Mouse (Mus musculus) bone marrow, adult 2 months (tissue): ENCODE data around the gene Pign. TPM values are rescaled to one million over a fixed set of nuclear protein-coding genes. Genes with fewer than 3 reads are reported as not detected.

Source experiments
- H3K27ac ChIP-seq: fragments of 200-500 bp; 2 replicates; pipeline ENCODE4 v1.5.1; 2012; ENCODE audit warnings: low read depth, mild to moderate bottlenecking, control low read depth, inconsistent platforms, low read length; ENCODE audit not compliant: control insufficient read depth, poor library complexity, insufficient read depth
- H3K4me1 ChIP-seq: fragments of 200-500 bp; 2 replicates; pipeline ENCODE4 v1.6.1; 2011; ENCODE audit warnings: low read length; ENCODE audit not compliant: control insufficient read depth, insufficient read depth
- H3K4me3 ChIP-seq: fragments of 200-500 bp; replicated peaks from 2 replicates; pipeline ENCODE3; 2011; ENCODE audit warnings: mild to moderate bottlenecking, low read depth, low read length, control low read depth; ENCODE audit not compliant: control insufficient read depth
- CTCF ChIP-seq: fragments of 200-500 bp; IDR thresholded peaks from 2 replicates; pipeline ENCODE4 v1.5.1; 2011; ENCODE audit warnings: low read length, control low read depth; ENCODE audit not compliant: control insufficient read depth, insufficient read depth
- POLR2A ChIP-seq: fragments of 200-500 bp; IDR thresholded peaks from 2 replicates; pipeline ENCODE4 v1.6.1; 2011; ENCODE audit warnings: low read depth, mild to moderate bottlenecking, control low read depth, low read length, borderline replicate concordance; ENCODE audit not compliant: control insufficient read depth
- WGBS: fragments of 180-500 bp; shearing (Covaris S2); methylation state at CpG from one replicate; pipeline ENCODE4 v1.1.7; 2018; 5-methylcytosine and 5-hydroxymethylcytosine counted together
- polyA plus RNA-seq: library from polyadenylated mRNA; stranded (reverse); fragments of >200 nt; gene quantifications from 2 replicates; pipeline ENCODE4 v1.2.4, GENCODE M21; 2011; ENCODE audit warnings: low replicate concordance; ENCODE audit not compliant: missing spikeins, insufficient read depth, insufficient read length

Gene Pign
- polyA plus RNA-seq, 1 experiment, result 18.2 TPM

DNA sequence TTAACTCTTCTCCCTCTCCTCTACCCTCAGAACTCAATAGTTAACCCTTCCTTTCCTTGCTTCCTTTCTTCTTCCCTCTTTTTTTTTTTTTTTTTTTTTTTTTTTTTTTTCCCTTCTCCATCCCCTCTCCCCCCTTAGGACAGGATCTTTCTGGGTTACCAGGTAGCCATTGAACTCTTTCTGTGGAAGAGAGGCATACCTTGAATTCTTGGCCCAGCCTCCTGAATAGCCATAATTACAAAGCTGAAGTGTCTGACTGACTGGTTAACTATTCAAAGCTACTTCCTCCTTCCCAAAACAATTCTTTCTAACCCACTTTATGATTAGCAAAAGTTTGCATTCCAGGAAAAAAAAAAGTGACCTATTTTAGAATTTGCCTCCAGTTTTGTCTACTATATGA is 6.2 kb upstream of the Pign start:
- H3K4me3 ChIP-seq, result no peak overlapping the region
- TF ChIP-seq CTCF (no peak), POLR2A (no peak)
- H3K4me1 ChIP-seq, result no peaks in the 10 kb centered on the region; the same call in 1 of the 2 replicates
- no peak overlapping the region for H3K27ac ChIP-seq

DNA sequence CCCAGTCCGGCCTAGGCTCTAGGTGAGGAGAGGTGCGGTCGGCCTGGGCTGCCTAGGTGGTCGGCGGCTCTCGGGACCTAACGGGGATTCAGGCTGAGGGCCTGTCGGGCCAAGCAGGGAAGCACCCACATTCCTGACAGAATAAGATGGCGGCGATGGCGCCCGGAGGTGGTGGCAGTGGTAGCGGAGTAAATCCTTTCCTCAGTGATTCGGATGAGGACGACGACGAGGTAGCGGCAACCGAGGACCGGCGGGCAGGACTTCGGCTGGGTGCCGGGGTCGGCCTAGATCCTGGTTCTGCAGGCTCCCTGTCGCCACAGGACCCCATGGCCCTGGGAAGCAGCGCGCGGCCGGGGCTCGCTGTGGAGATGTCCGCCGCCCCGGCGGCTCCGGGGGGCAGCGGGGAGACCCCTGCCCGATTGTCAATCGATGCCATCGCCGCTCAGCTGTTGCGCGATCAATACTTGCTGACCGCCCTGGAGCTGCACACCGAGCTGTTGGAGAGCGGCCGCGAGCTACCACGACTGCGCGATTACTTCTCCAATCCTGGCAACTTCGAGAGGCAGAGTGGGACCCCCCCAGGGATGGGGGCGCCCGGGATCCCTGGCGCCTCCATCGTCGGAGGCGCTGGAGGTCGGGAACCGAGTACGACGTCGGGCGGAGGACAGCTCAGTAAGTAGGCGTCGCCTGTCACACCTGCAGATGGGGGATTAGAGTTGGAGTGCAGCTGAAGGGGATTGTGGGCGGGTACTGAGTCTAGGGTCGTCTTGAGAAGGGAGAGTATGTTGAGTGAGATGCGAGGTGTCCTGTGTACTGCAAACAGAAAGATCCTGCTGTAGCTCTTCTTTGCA is 710 bp upstream of the Pign start:
- no peak for TF ChIP-seq POLR2A
- no peak for TF ChIP-seq CTCF
- under 1% methylated on average over 68 of the region's 68 CpGs for WGBS
- peak overlapping the region; percentile 69 for H3K27ac ChIP-seq
- H3K4me1 ChIP-seq, result no peaks in the 10 kb centered on the region; the same call in 1 of the 2 replicates
- peak overlapping the region; percentile 90 for H3K4me3 ChIP-seq

DNA sequence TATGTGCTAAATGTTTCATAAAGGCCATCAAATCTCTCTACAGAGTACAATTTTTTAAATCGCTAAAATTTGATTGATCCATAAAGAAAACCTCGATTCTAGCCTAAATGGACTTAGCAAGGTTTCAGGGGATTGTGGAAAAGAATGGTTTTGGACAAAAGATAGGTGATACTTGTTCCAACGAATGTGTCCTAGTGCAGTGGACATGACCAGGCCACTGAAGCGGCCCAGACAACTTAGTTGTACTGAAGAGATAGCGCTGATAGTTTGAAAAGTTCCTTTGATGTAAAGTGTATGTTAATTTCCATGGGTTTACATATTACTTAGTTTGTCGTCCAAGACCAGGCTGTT is 682 bp downstream of the Pign start:
- H3K27ac ChIP-seq, result no peak overlapping the region
- TF ChIP-seq POLR2A, result no peak
- TF ChIP-seq CTCF, result no peak
- peak overlapping the region; percentile 85 for H3K4me3 ChIP-seq
- WGBS, result 4% methylated on average over 6 of the region's 6 CpGs
- no peaks in the 10 kb centered on the region; the same call in 1 of the 2 replicates for H3K4me1 ChIP-seq

DNA sequence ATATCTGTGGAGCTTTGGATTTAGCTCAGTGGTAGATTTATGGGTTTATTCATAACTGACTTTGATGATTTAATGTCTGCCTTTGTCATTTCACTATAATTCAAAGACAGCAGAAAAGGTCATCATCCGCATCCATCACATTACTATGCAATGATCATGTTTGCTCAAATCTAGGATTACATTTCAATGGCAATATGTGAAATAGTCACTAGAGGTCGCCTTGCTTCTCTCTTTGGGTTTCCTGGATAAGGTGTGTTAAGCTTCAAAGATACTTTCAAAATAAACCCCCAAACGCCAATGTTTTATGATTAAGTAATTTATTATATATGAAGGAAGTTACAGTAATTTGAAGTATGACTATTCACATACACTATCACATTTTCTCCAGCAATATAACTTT is 3.5 kb downstream of the Pign start:
- no peak for TF ChIP-seq POLR2A
- TF ChIP-seq CTCF, result no peak
- no peaks in the 10 kb centered on the region; the same call in 1 of the 2 replicates for H3K4me1 ChIP-seq
- WGBS, result 14% methylated on average over 3 of the region's 3 CpGs
- H3K27ac ChIP-seq, result no peak overlapping the region
- H3K4me3 ChIP-seq, result no peak overlapping the region

DNA sequence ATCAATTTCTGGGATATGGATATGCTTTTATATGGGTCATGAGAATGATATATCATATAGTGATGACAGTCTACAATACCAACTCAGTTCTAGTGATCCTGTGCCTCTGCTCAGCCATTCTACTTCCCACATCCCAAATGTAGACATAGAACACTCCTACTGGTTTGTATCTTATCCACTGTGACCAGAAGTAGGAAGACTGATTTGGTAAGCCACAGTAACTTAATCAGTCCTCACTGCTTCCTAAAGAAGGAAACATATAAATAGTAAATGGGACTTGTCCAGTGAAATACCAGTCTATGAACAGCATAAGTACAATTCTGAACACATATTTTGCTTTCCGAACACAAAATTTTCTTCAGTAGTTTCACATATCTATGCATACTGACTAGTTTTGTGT is 9.5 kb downstream of the Pign start:
- Histone ChIP-seq H3K4me1 (no peaks in the 10 kb centered on the region), H3K4me3 (no peak overlapping the region), H3K27ac (no peak overlapping the region)
- WGBS, result 87% methylated on average over 1 of the region's 1 CpGs
- TF ChIP-seq POLR2A (no peak), CTCF (no peak)

DNA sequence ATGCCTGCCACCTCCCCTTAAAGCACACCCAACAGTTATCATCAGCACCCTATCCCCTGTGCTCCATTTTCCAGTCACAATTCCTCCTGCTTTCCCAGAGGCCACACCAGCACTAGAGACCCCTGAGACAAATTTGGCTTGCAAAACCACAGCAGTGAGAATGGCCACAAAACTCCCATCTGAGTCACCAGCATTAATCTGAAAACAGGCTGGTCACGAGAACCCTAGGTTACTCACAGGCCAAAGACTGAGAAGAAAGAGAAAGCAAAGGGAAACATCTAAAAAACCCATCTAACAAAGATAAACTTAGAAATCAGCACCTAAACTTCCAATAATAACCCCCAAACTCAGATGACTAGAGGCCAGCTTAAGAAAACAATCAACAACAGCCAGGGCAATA is 12.8 kb downstream of the Pign start:
- TF ChIP-seq POLR2A (no peak), CTCF (no peak)
- Histone ChIP-seq H3K27ac (no peak overlapping the region), H3K4me3 (no peak overlapping the region), H3K4me1 (no peaks in the 10 kb centered on the region)
- WGBS, result 86% methylated on average over 1 of the region's 1 CpGs

DNA sequence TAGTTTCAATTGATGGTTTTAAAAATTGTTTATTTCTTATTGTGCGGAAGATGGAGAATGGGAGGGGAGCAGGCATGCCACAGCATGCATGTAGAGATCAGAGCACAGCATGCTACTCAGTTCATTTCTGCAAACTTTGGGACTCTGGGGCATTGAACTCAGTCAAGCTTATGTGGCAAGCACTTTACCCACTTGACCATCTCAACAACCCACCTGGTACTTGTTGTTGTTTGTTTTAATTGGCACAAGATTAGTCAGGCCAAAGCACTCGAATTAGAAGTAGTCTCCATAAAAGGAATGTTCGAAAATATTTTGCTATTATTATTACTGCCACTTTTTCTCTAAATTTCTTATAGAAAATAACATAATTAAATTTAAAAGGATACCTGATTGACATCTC is 19.4 kb downstream of the Pign start:
- TF ChIP-seq CTCF (no peak), POLR2A (no peak)
- Histone ChIP-seq H3K4me3 (no peak overlapping the region), H3K27ac (no peak overlapping the region), H3K4me1 (no peaks in the 10 kb centered on the region)
- WGBS, result 87% methylated on average over 3 of the region's 3 CpGs

DNA sequence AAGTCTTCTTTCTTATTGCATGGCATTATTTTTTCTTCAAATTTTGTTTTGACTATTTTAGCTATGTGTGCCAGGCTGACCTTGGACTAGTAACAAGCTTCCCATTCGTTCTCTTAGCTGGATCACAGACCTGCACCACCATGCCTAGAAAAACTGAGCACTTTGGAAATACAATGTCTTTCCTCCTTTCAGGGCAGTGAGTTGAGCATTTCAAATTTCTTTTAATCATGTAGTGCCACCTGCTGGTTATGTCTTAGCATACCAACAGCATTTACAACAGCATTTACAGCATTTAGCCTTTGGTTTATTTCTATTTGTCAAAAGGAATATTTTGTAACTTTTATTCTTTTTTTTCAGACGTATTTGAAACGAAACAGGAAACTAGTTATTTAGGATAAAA is 33.0 kb downstream of the Pign start:
- WGBS, result 41% methylated on average over 3 of the region's 3 CpGs
- no peak overlapping the region for H3K27ac ChIP-seq
- no peak for TF ChIP-seq POLR2A
- no peak for TF ChIP-seq CTCF
- H3K4me3 ChIP-seq, result no peak overlapping the region
- no peaks in the 10 kb centered on the region for H3K4me1 ChIP-seq
